Mouse (Mus musculus) thymus, postnatal 4 days (tissue): ENCODE measurements at regions not wholly inside any gene's neighbourhood (a gene's known extent, or its start where the extent isn't known, plus 50 kb on each side); places are given as distances from the start of the nearest gene placed in this dataset.

Experiments used
- DNase-seq: peaks from one replicate; pipeline ENCODE4 v3.0.0; 2021

- no peak for DNase-seq
These were observed 282.2 kb downstream of the Maf start for GRCm38 (mm10) chr8:115425360-115425759.

- no peak for DNase-seq
These were observed 283.9 kb downstream of the Maf start for GRCm38 (mm10) chr8:115423682-115424081.

- no peak for DNase-seq
These were observed 284.5 kb downstream of the Maf start for GRCm38 (mm10) chr8:115423056-115423455.

GRCm38 (mm10) chr8:115420536-115420935, 287.1 kb downstream of the Maf start:
- no peak for DNase-seq

- DNase-seq: no peak
These were observed 287.5 kb downstream of the Maf start for GRCm38 (mm10) chr8:115420131-115420530.

- DNase-seq: peak; percentile 50
These were observed 289.5 kb downstream of the Maf start for GRCm38 (mm10) chr8:115418056-115418455.

GRCm38 (mm10) chr8:115414061-115414473, 293.5 kb downstream of the Maf start:
- DNase-seq: peak; percentile 86

- DNase-seq: no peak
These were observed 295.8 kb downstream of the Maf start for GRCm38 (mm10) chr8:115411756-115412155.

- DNase-seq: no peak
These were observed 296.5 kb downstream of the Maf start for GRCm38 (mm10) chr8:115411061-115411460.

GRCm38 (mm10) chr8:115410191-115410590, 297.4 kb downstream of the Maf start:
- no peak for DNase-seq

GRCm38 (mm10) chr8:115407535-115407934, 300.1 kb downstream of the Maf start:
- no peak for DNase-seq

- DNase-seq: no peak
These were observed 304.0 kb downstream of the Maf start for GRCm38 (mm10) chr8:115403601-115404000.

GRCm38 (mm10) chr8:115402471-115403197, 305.0 kb downstream of the Maf start:
- no peak for DNase-seq
